Mouse (Mus musculus): ENCODE results near the gene Gm4559.
"Not testable (repeated sequence)": the region's sequence is repeated elsewhere in the genome, so short reads cannot be mapped to it uniquely, and the experiment has no call there.

The Gm4559 gene

GRCm38 (mm10) chr7:142274263-142274662 is at the start of gene Gm4559:
Gene Gm4559 (minus strand): TSS chr7:142274363.
- DNase-seq, result not testable (repeated sequence)

GRCm38 (mm10) chr7:142323396-142324117 is 49.4 kb upstream of the Gm4559 start:
- DNase-seq, result peak; percentile 70

- peak; percentile 73 for DNase-seq
Measured at GRCm38 (mm10) chr7:142322641-142323040, 48.5 kb upstream of the Gm4559 start.

GRCm38 (mm10) chr7:142321637-142322306 is 47.6 kb upstream of the Gm4559 start:
- DNase-seq, result not testable (repeated sequence)

- no peak for DNase-seq
Measured at GRCm38 (mm10) chr7:142320906-142321305, 46.7 kb upstream of the Gm4559 start.

GRCm38 (mm10) chr7:142319124-142319523 is 45.0 kb upstream of the Gm4559 start:
- DNase-seq, result no peak

GRCm38 (mm10) chr7:142317216-142317615 is 43.1 kb upstream of the Gm4559 start:
- DNase-seq, result no peak

GRCm38 (mm10) chr7:142316558-142316957 is 42.4 kb upstream of the Gm4559 start:
- DNase-seq, result peak; percentile 64

- no peak for DNase-seq
Measured at GRCm38 (mm10) chr7:142314600-142315285, 40.6 kb upstream of the Gm4559 start.

GRCm38 (mm10) chr7:142303929-142304328 is 29.8 kb upstream of the Gm4559 start:
- not testable (repeated sequence) for DNase-seq

- no peak for DNase-seq
Measured at GRCm38 (mm10) chr7:142303249-142303648, 29.1 kb upstream of the Gm4559 start, which contains the start of gene Krtap5-4. Gene Krtap5-4 (plus strand): TSS chr7:142303549.

GRCm38 (mm10) chr7:142297018-142297417 is 22.9 kb upstream of the Gm4559 start, which contains the start of gene Krtap5-1:
Gene Krtap5-1 (minus strand): TSS chr7:142297118.
- DNase-seq, result not testable (repeated sequence)

GRCm38 (mm10) chr7:142296108-142296507 is 21.9 kb upstream of the Gm4559 start:
- DNase-seq, result not testable (repeated sequence)

- DNase-seq, result no peak
Measured at GRCm38 (mm10) chr7:142295418-142295817, 21.3 kb upstream of the Gm4559 start.

- DNase-seq, result peak; percentile 35
Measured at GRCm38 (mm10) chr7:142293851-142294250, 19.7 kb upstream of the Gm4559 start.

- not testable (repeated sequence) for DNase-seq
Measured at GRCm38 (mm10) chr7:142285910-142286612, 11.9 kb upstream of the Gm4559 start.

GRCm38 (mm10) chr7:142285130-142285835 is 11.1 kb upstream of the Gm4559 start:
- DNase-seq, result no peak

- peak; percentile 89 for DNase-seq
Measured at GRCm38 (mm10) chr7:142284615-142285080, 10.5 kb upstream of the Gm4559 start.

- peak; percentile 70 for DNase-seq
Measured at GRCm38 (mm10) chr7:142284023-142284591, 9.9 kb upstream of the Gm4559 start.

GRCm38 (mm10) chr7:142282847-142283246 is 8.7 kb upstream of the Gm4559 start:
- not testable (repeated sequence) for DNase-seq

GRCm38 (mm10) chr7:142279291-142279690 is 5.1 kb upstream of the Gm4559 start:
- not testable (repeated sequence) for DNase-seq

- peak; percentile 61 for DNase-seq
Measured at GRCm38 (mm10) chr7:142278183-142278582, 4.0 kb upstream of the Gm4559 start.

All from thymus, postnatal 14 days (tissue).